Mouse (Mus musculus) spleen, adult 2 months (tissue): Measurements from ENCODE around the gene Prpf4b. TPM values are rescaled to one million over a fixed set of nuclear protein-coding genes. Genes with fewer than 3 reads are reported as not detected.

Experiments
- DNase-seq, 2 experiments: peaks; one replicate each; pipeline versions ENCODE4 v3.0.0 to v3.0.0-alpha.2; 2012 to 2021; ENCODE audit warnings: low spot score in 2 of 2, low read depth in 1 of 2
- H3K27ac ChIP-seq: fragments of 200-500 bp; 2 replicates; pipeline ENCODE4 v1.5.1; 2012; ENCODE audit warnings: low read length, inconsistent platforms; ENCODE audit not compliant: insufficient read depth
- H3K27me3 ChIP-seq: fragments of 200-500 bp; 2 replicates; pipeline ENCODE4 v1.6.1; 2012; ENCODE audit warnings: mild to moderate bottlenecking, moderate library complexity, low read length, inconsistent platforms; ENCODE audit not compliant: control insufficient read depth, insufficient read depth
- H3K36me3 ChIP-seq: fragments of 200-500 bp; 2 replicates; pipeline ENCODE4 v1.6.1; 2012; ENCODE audit warnings: mild to moderate bottlenecking, low read length, inconsistent platforms; ENCODE audit not compliant: control insufficient read depth, insufficient read depth
- H3K4me1 ChIP-seq: fragments of 200-500 bp; 2 replicates; pipeline ENCODE4 v1.6.1; 2011; ENCODE audit warnings: inconsistent platforms; ENCODE audit not compliant: control insufficient read depth, insufficient read depth, insufficient read length
- H3K4me3 ChIP-seq: fragments of 200-500 bp; 2 replicates; pipeline ENCODE4 v1.5.1; 2011; ENCODE audit warnings: mild to moderate bottlenecking, inconsistent platforms; ENCODE audit not compliant: insufficient read depth, insufficient read length; ENCODE audit errors: extremely low read depth
- CTCF ChIP-seq: fragments of 200-500 bp; IDR thresholded peaks from 2 replicates; pipeline ENCODE4 v1.5.1; 2011; ENCODE audit warnings: mild to moderate bottlenecking, inconsistent platforms; ENCODE audit not compliant: insufficient read depth, insufficient read length, insufficient replicate concordance; ENCODE audit errors: extremely low read depth
- POLR2A ChIP-seq: fragments of 200-500 bp; IDR thresholded peaks from 2 replicates; pipeline ENCODE4 v1.6.1; 2011; ENCODE audit warnings: low read depth, low read length, inconsistent platforms
- WGBS: fragments of 180-500 bp; shearing (Covaris S2); methylation state at CpG from one replicate; pipeline ENCODE4 v1.1.7; 2018; 5-methylcytosine and 5-hydroxymethylcytosine counted together
- polyA plus RNA-seq: library from polyadenylated mRNA; depleted of rRNA; stranded (reverse); fragments of >200 nt; gene quantifications from 2 replicates; pipeline ENCODE4 v1.2.3, GENCODE M21; 2012

The Prpf4b gene
- polyA plus RNA-seq, 1 experiment, result 9.1 TPM

GRCm38 (mm10) chr13:34875741-34876445 is 791 bp downstream of the Prpf4b start:
- Histone ChIP-seq H3K4me1 (peaks cover 2% of the 10 kb centered on the region; the same call in 1 of the 2 replicates), H3K4me3 (peak overlapping the region; percentile 92), H3K36me3 (no peaks in the 10 kb centered on the region), H3K27ac (peak overlapping the region; percentile 94), H3K27me3 (no peaks in the 10 kb centered on the region)
- peak; percentile 8; the same call in 1 of the 2 replicates for TF ChIP-seq CTCF
- TF ChIP-seq POLR2A, result no peak; the same call in 1 of the 2 replicates
- WGBS, result under 1% methylated on average over 50 of the region's 50 CpGs
- DNase-seq, result peak; percentile 28 to 64

- peak overlapping the region; percentile 14 for H3K4me3 ChIP-seq
- no peak overlapping the region for H3K27ac ChIP-seq
- DNase-seq, result no peak
These were observed 1.4 kb downstream of the Prpf4b start for GRCm38 (mm10) chr13:34876481-34876880.

GRCm38 (mm10) chr13:34892871-34893270 is 17.8 kb downstream of the Prpf4b start:
- 96% methylated on average over 1 of the region's 1 CpGs for WGBS
- peaks cover 64% of the 10 kb centered on the region for H3K36me3 ChIP-seq
- TF ChIP-seq POLR2A (no peak), CTCF (no peak)

More at GRCm38 (mm10) chr13:34876481-34876880, 1.4 kb downstream of the Prpf4b start:
- Histone ChIP-seq H3K27me3 (no peaks in the 10 kb centered on the region), H3K4me1 (peaks cover 2% of the 10 kb centered on the region; the same call in 1 of the 2 replicates), H3K36me3 (no peaks in the 10 kb centered on the region)
- TF ChIP-seq CTCF (no peak), POLR2A (no peak)
- WGBS, result 7% methylated on average over 3 of the region's 3 CpGs

GRCm38 (mm10) chr13:34914614-34915013 is 39.5 kb downstream of the Prpf4b start:
- no peak overlapping the region for H3K4me3 ChIP-seq
- WGBS, result 12% methylated on average over 9 of the region's 9 CpGs

More at GRCm38 (mm10) chr13:34892871-34893270, 17.8 kb downstream of the Prpf4b start:
- H3K4me3 ChIP-seq, result no peak overlapping the region
- DNase-seq, result no peak
- no peaks in the 10 kb centered on the region for H3K4me1 ChIP-seq
- no peak overlapping the region for H3K27ac ChIP-seq
- H3K27me3 ChIP-seq, result no peaks in the 10 kb centered on the region

GRCm38 (mm10) chr13:34916520-34917167 is 41.5 kb downstream of the Prpf4b start:
- Histone ChIP-seq H3K36me3 (no peaks in the 10 kb centered on the region), H3K27me3 (no peaks in the 10 kb centered on the region), H3K4me3 (peak overlapping the region; percentile 28; the same call in 1 of the 2 replicates), H3K4me1 (0 out of 2 replicates have a peak, but pooled peaks cover 2% of the 10 kb centered on the region), H3K27ac (no peak overlapping the region)
- no peak for DNase-seq
- WGBS, result 34% methylated on average over 37 of the region's 37 CpGs
- TF ChIP-seq CTCF (no peak), POLR2A (no peak)

More at GRCm38 (mm10) chr13:34914614-34915013, 39.5 kb downstream of the Prpf4b start:
- H3K27ac ChIP-seq, result no peak overlapping the region
- DNase-seq, result peak in 1 of 2 experiments; percentile 3
- no peaks in the 10 kb centered on the region for H3K27me3 ChIP-seq
- 0 out of 2 replicates have a peak, but pooled peaks cover 2% of the 10 kb centered on the region for H3K4me1 ChIP-seq
- TF ChIP-seq CTCF, result no peak
- TF ChIP-seq POLR2A, result no peak
- H3K36me3 ChIP-seq, result no peaks in the 10 kb centered on the region

- 87% methylated on average over 4 of the region's 4 CpGs for WGBS
- Histone ChIP-seq H3K4me3 (no peak within 1 kb of the TSS), H3K27me3 (no peaks in the 10 kb centered on the region), H3K27ac (no peak within 1 kb of the TSS), H3K4me1 (no peaks in the 10 kb centered on the region), H3K36me3 (no peaks in the 10 kb centered on the region)
- TF ChIP-seq CTCF (no peak), POLR2A (no peak)
- DNase-seq, result no peak
These were observed 49.1 kb downstream of the Prpf4b start, which contains the start of the genes Fam217a and 4933417A18Rik for GRCm38 (mm10) chr13:34924210-34924609. Gene Fam217a, minus strand, starts transcription at chr13:34924310. Gene 4933417A18Rik, plus strand, starts transcription at chr13:34924409.
